ENCODE assay signal across 8 mouse cellular contexts in genomic region chr2:27079649-27080048, GRCm38 (mm10). TPM values are rescaled to one million over a fixed set of nuclear protein-coding genes. Genes with fewer than 3 reads are reported as not detected.
DNase-seq lines count a peak whose midpoint lies in the region; ATAC-seq and TF ChIP-seq lines count a peak whose summit lies in the region.

No protein-coding gene starts in this region.

- H3K9me3 ChIP-seq in embryonic facial prominence, embryonic 15.5 days (replicated peaks), result no peaks in the 10 kb centered on the region
- no peaks in the 10 kb centered on the region for H3K9me3 ChIP-seq in hindbrain, embryonic 15.5 days
- H3K9me3 ChIP-seq in liver, postnatal 0 days (ENCODE audit: low read length), result no peaks in the 10 kb centered on the region

- ATAC-seq in embryonic facial prominence, embryonic 15.5 days (ENCODE audit: insufficient number of reproducible peaks, low FRiP score, low TSS enrichment, low read depth), result no peak
- ATAC-seq in hindbrain, embryonic 15.5 days (ENCODE audit: low FRiP score, low read depth), result peak; percentile 37; the same call in 1 of the 2 replicates
- no peak for ATAC-seq in liver, postnatal 0 days
- ATAC-seq in granulocyte monocyte progenitor cell, adult 5-6 weeks (replicated peaks; ENCODE audit: poor library complexity, severe bottlenecking), result no peak

- H3K4me3 ChIP-seq in gastrocnemius, adult 2 months, result peak overlapping the region; percentile 62
- H3K4me3 ChIP-seq in embryonic facial prominence, embryonic 15.5 days (replicated peaks), result no peak overlapping the region
- H3K4me3 ChIP-seq in hindbrain, embryonic 15.5 days, result peak overlapping the region; percentile 1; the same call in 1 of the 2 replicates
- no peak overlapping the region for H3K4me3 ChIP-seq in liver, postnatal 0 days (ENCODE audit: low read depth, low read length)
- peak overlapping the region; percentile 25 for H3K4me3 ChIP-seq in small intestine, adult 2 months (ENCODE audit: low read depth, low read length)

- no peak for TF ChIP-seq EP300 in liver, postnatal 0 days (IDR thresholded peaks at IDR 0.05; ENCODE audit: low read depth)

- H3K27me3 ChIP-seq in embryonic facial prominence, embryonic 15.5 days, result peaks cover 13% of the 10 kb centered on the region
- H3K27me3 ChIP-seq in hindbrain, embryonic 15.5 days, result no peaks in the 10 kb centered on the region
- H3K27me3 ChIP-seq in liver, postnatal 0 days (ENCODE audit: insufficient read depth, low read length), result peaks cover 8% of the 10 kb centered on the region; the same call in 1 of the 2 replicates
- H3K27me3 ChIP-seq in small intestine, adult 2 months (ENCODE audit: control insufficient read depth, insufficient read depth, low read length), result no peaks in the 10 kb centered on the region

- H3K4me1 ChIP-seq in embryonic facial prominence, embryonic 15.5 days, result peaks cover 30% of the 10 kb centered on the region
- peaks cover 29% of the 10 kb centered on the region for H3K4me1 ChIP-seq in hindbrain, embryonic 15.5 days (replicated peaks)
- H3K4me1 ChIP-seq in liver, postnatal 0 days (ENCODE audit: insufficient read depth), result peaks cover 10% of the 10 kb centered on the region
- H3K4me1 ChIP-seq in small intestine, adult 2 months (ENCODE audit: control insufficient read depth, insufficient read depth, insufficient read length, low read length), result peaks cover 2% of the 10 kb centered on the region

- no peak for TF ChIP-seq POLR2A in small intestine, adult 2 months (IDR thresholded peaks at IDR 0.05; ENCODE audit: low read depth, low read length)

- 0 out of 2 replicates have a peak overlapping the region, but pooled peaks have one; percentile 29 for H3K27ac ChIP-seq in gastrocnemius, adult 2 months
- H3K27ac ChIP-seq in embryonic facial prominence, embryonic 15.5 days (replicated peaks), result no peak overlapping the region; the same call in 1 of the 2 replicates
- peak overlapping the region; percentile 61 for H3K27ac ChIP-seq in hindbrain, embryonic 15.5 days (replicated peaks)
- no peak overlapping the region for H3K27ac ChIP-seq in liver, postnatal 0 days (ENCODE audit: low read depth)
- H3K27ac ChIP-seq in small intestine, adult 2 months (ENCODE audit: insufficient read depth, low read depth, low read length), result no peak overlapping the region

- no peak for TF ChIP-seq CTCF in gastrocnemius, adult 2 months (IDR thresholded peaks at IDR 0.05)
- TF ChIP-seq CTCF in liver, postnatal 0 days (IDR thresholded peaks at IDR 0.05; ENCODE audit: low read depth), result no peak
- no peak for TF ChIP-seq CTCF in small intestine, adult 2 months (IDR thresholded peaks at IDR 0.05; ENCODE audit: extremely low read depth, insufficient read length, insufficient replicate concordance, low read depth, low read length)

- peak overlapping the region; percentile 29 for H3K4me2 ChIP-seq in embryonic facial prominence, embryonic 15.5 days (replicated peaks)
- H3K4me2 ChIP-seq in hindbrain, embryonic 15.5 days, result peak overlapping the region; percentile 17
- peak overlapping the region; percentile 36 for H3K4me2 ChIP-seq in liver, postnatal 0 days (ENCODE audit: low read depth, low read length)

- intact Hi-C loops in gastrocnemius, adult 2 months (cut with DNase I), result no loop called here
- intact Hi-C loops in gastrocnemius, postnatal 14 days (cut with DNase I; ENCODE audit: low total_unique reads), result loop anchor here (5.0 to 10.0 kb wide), 2 partner anchors 45 to 158 kb away; no protein-coding TSS in a partner anchor

- DNase-seq in gastrocnemius, adult 2 months, result peak; percentile 41
- no peak for DNase-seq in gastrocnemius, postnatal 14 days
- DNase-seq in liver, postnatal 0 days, result no peak
- DNase-seq in natural killer cell, adult 2 months (ENCODE audit: low spot score in 2 of 2), result no peak

- no peak overlapping the region for H3K9ac ChIP-seq in embryonic facial prominence, embryonic 15.5 days
- no peak overlapping the region for H3K9ac ChIP-seq in hindbrain, embryonic 15.5 days
- no peak overlapping the region for H3K9ac ChIP-seq in liver, postnatal 0 days (replicated peaks)

- H3K36me3 ChIP-seq in embryonic facial prominence, embryonic 15.5 days, result no peaks in the 10 kb centered on the region
- H3K36me3 ChIP-seq in hindbrain, embryonic 15.5 days, result no peaks in the 10 kb centered on the region
- no peaks in the 10 kb centered on the region for H3K36me3 ChIP-seq in liver, postnatal 0 days (replicated peaks; ENCODE audit: insufficient read depth, low read length)
- no peaks in the 10 kb centered on the region for H3K36me3 ChIP-seq in small intestine, adult 2 months (ENCODE audit: control insufficient read depth, insufficient read depth, low read length)

- 30% methylated on average over 2 of the region's 2 CpGs for WGBS in embryonic facial prominence, embryonic 15.5 days
- 55% methylated on average over 2 of the region's 2 CpGs for WGBS in hindbrain, embryonic 15.5 days
- WGBS in liver, postnatal 0 days (ENCODE audit: insufficient replicate concordance), result 67% methylated on average over 2 of the region's 2 CpGs
- WGBS in small intestine, adult 2 months, result 63% methylated on average over 2 of the region's 2 CpGs

RNA-seq across cellular contexts. Expression of gene Adamtsl2, which starts 0.5 kb away (rescaled TPM):
- total RNA-seq in gastrocnemius, adult 2 months (2021), result 1 to 10 TPM; 2.9 to 9.8 TPM
- total RNA-seq in gastrocnemius, postnatal 14 days (2021), result 10 to 100 TPM in 1 of 2 experiments, 1 to 10 TPM in 1; 6.3 to 10.5 TPM
- polyA plus RNA-seq in embryonic facial prominence, embryonic 15.5 days (2015; fragmentation: Nextera tagmentation; extraction: Ambion mirVana), result 3.8 and 5.0 TPM in 2 replicates
- polyA plus RNA-seq in hindbrain, embryonic 15.5 days (2015; fragmentation: Nextera tagmentation; extraction: Ambion mirVana), result 8.0 and 10.4 TPM in 2 replicates
- polyA plus RNA-seq in liver, postnatal 0 days (2015; fragmentation: Nextera tagmentation; extraction: Ambion mirVana), result 1.1 and 1.2 TPM in 2 replicates
- polyA plus RNA-seq in small intestine, adult 2 months (2012; rRNA removed), result 1.5 and 1.9 TPM in 2 replicates
- not detected in 2 replicates for total RNA-seq in granulocyte monocyte progenitor cell, adult 5-6 weeks (2014; fragmentation: Nextera tagmentation)
- total RNA-seq in granulocyte monocyte progenitor cell, adult 5-6 weeks (2017), result not detected in 2 replicates

RNA-seq across cellular contexts. Expression of gene Mymk, which starts 7.7 kb away (rescaled TPM):
- under 1 TPM in 1 of 2 experiments, not detected in 1; 0.36 TPM for total RNA-seq in gastrocnemius, adult 2 months (2021)
- total RNA-seq in gastrocnemius, postnatal 14 days (2021), result 10 to 100 TPM; 30.5 to 36.4 TPM
- 63.7 and 71.1 TPM in 2 replicates for polyA plus RNA-seq in embryonic facial prominence, embryonic 15.5 days (2015; fragmentation: Nextera tagmentation; extraction: Ambion mirVana)
- 0.22 and 0.35 TPM in 2 replicates for polyA plus RNA-seq in hindbrain, embryonic 15.5 days (2015; fragmentation: Nextera tagmentation; extraction: Ambion mirVana)
- 0.49 TPM in 1 of 2 replicates, not detected in the other for polyA plus RNA-seq in liver, postnatal 0 days (2015; fragmentation: Nextera tagmentation; extraction: Ambion mirVana)
- 0.18 TPM in 1 of 2 replicates, not detected in the other for polyA plus RNA-seq in small intestine, adult 2 months (2012; rRNA removed)
- total RNA-seq in granulocyte monocyte progenitor cell, adult 5-6 weeks (2014; fragmentation: Nextera tagmentation), result not detected in 2 replicates
- not detected in 2 replicates for total RNA-seq in granulocyte monocyte progenitor cell, adult 5-6 weeks (2017)

RNA-seq across cellular contexts. Expression of gene Slc2a6, which starts 51.9 kb away (rescaled TPM):
- total RNA-seq in gastrocnemius, adult 2 months (2021), result not detected
- under 1 TPM; 0.11 to 0.62 TPM for total RNA-seq in gastrocnemius, postnatal 14 days (2021)
- 0.91 and 1.1 TPM in 2 replicates for polyA plus RNA-seq in embryonic facial prominence, embryonic 15.5 days (2015; fragmentation: Nextera tagmentation; extraction: Ambion mirVana)
- 13.8 and 14.1 TPM in 2 replicates for polyA plus RNA-seq in hindbrain, embryonic 15.5 days (2015; fragmentation: Nextera tagmentation; extraction: Ambion mirVana)
- 0.31 and 0.47 TPM in 2 replicates for polyA plus RNA-seq in liver, postnatal 0 days (2015; fragmentation: Nextera tagmentation; extraction: Ambion mirVana)
- 6.1 and 6.7 TPM in 2 replicates for polyA plus RNA-seq in small intestine, adult 2 months (2012; rRNA removed)
- total RNA-seq in granulocyte monocyte progenitor cell, adult 5-6 weeks (2014; fragmentation: Nextera tagmentation), result 4.6 and 7.5 TPM in 2 replicates
- total RNA-seq in granulocyte monocyte progenitor cell, adult 5-6 weeks (2017), result 2.6 and 4.0 TPM in 2 replicates

Comparison
In these comparisons a context has a peak if more than half of its experiments do, and no peak if none do; other contexts are left out.
1. H3K27ac ChIP-seq: peak in gastrocnemius, adult 2 months (single experiment) and hindbrain, embryonic 15.5 days (single experiment); none in embryonic facial prominence, embryonic 15.5 days (single experiment), liver, postnatal 0 days (single experiment) and small intestine, adult 2 months (single experiment).
2. H3K4me3 ChIP-seq: peak in gastrocnemius, adult 2 months (single experiment), hindbrain, embryonic 15.5 days (single experiment) and small intestine, adult 2 months (single experiment); none in embryonic facial prominence, embryonic 15.5 days (single experiment) and liver, postnatal 0 days (single experiment).
3. RNA of gene Mymk, which starts 7.7 kb away (polyA plus RNA-seq): 63.7 to 71.1 TPM in embryonic facial prominence, embryonic 15.5 days; 0.22 to 0.35 TPM in hindbrain, embryonic 15.5 days, 0.49 TPM in liver, postnatal 0 days and 0.18 TPM in small intestine, adult 2 months; every median in the first group is over 10 times any median in the second.
4. Peak in every context shown above with its lines, with median percentiles within 50 percentile points of each other: H3K4me2 ChIP-seq.